Mouse (Mus musculus) G1E-ER4 (cell line): Measurements from ENCODE around the gene Rnf208. TPM values are rescaled to one million over a fixed set of nuclear protein-coding genes. Genes with fewer than 3 reads are reported as not detected.

ENCODE experiments used
- GATA1 ChIP-seq: IDR thresholded peaks from one replicate; pipeline ENCODE4 v1.8.0; 2012; ENCODE audit warnings: low read length, inconsistent platforms
- polyA plus RNA-seq: library from polyadenylated mRNA; stranded (reverse); fragments of >175 nt; gene quantifications from 2 replicates; pipeline ENCODE4 v1.2.3, GENCODE M21; 2012

The Rnf208 gene
- polyA plus RNA-seq, result 23.1 and 29.3 TPM in 2 replicates

- no peak for TF ChIP-seq GATA1
These were observed at the start of gene Rnf208, which contains the start of gene Cysrt1 for GRCm38 (mm10) chr2:25242101-25242506. Rnf208 (plus strand) TSS chr2:25242255. Cysrt1 (minus strand) TSS chr2:25242452.

DNA sequence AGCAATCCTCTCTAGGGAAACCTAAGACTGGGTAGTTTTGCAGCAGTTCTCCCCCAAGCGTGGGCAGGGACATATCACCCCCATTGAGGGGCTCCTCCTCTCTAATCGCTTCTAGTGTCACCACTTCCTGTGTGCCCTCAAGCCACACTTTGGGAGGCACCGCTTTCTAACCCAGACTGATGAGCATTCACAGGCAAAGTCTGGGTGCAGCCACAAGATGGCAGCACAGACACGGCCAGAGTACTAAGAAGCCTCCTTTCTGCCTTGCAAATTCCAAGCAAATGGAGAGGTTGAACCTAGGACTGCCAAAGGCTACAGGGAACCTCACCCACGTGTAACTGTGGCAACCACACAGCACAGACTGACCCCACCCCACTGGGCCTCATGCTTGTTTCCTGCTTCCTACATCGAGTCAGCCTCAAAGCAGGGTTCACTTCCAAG, 48.7 kb upstream of the Rnf208 start:
- TF ChIP-seq GATA1, result no peak

GRCm38 (mm10) chr2:25194006-25194405, 48.0 kb upstream of the Rnf208 start:
- no peak for TF ChIP-seq GATA1

- TF ChIP-seq GATA1, result no peak
These were observed 47.4 kb upstream of the Rnf208 start for GRCm38 (mm10) chr2:25194486-25195171.

GRCm38 (mm10) chr2:25195211-25196156, 46.6 kb upstream of the Rnf208 start:
- no peak for TF ChIP-seq GATA1

DNA sequence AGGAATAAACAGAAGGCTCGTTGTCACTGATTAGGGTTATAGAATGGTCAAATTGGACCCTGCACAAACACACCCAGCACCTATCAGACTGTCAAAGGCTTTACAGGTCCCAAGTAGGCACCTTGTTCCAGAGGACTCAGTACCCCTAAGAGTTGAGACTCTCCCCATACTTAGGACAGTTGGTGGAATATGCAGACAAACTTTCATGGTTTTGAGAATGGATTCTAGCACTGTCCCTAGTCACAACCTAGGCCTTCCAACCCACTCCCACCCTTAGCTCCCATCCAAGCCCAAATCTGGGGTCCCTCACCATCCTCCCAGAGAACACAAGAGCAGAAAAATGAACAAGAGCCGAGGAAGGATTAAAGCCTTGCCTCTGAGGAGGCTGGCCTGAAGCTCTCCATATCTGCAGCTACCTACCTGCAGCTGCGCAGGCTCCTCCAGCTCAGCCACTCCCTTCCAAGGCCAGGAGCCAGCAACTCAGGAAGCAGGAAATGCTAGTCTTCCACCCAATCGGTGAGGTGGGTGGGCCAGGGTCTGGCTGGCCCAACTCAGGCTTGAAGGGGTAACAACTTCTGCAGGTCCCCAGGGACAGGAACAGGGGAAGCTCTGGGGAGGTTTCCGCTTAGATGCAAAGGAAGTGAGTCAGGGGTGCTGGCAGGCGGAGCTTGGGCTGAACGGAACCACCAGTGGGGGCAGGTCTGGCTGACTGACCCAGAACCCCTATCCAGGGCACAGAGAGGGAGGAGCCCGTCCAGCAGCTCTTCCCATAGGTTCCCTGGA, 45.7 kb upstream of the Rnf208 start, which contains the start of gene Tor4a:
TSS of gene Tor4a (minus strand) at position 715 of the 783 bp plus-strand sequence.
- TF ChIP-seq GATA1, result no peak

- no peak for TF ChIP-seq GATA1
These were observed 44.9 kb upstream of the Rnf208 start for GRCm38 (mm10) chr2:25197191-25197590.

DNA sequence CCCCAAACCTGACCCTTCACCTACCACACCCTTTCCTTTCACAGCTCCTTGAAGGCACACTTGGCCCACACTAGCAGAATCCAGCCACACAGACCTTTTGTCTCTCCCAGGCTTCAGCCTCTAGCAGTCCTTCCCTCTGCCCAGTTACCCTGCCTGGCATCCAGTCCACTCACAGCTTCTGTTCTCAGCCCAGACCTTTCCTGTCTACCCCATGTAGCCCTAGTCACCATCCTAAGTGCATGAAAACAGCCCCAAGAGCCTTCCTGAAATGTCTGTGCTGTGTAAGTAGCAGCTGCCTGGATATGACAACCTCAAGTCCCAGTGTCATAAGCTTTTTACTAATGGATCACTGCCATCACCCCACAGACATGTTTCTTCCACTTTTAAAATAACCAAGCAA, 44.1 kb upstream of the Rnf208 start:
- TF ChIP-seq GATA1, result no peak

DNA sequence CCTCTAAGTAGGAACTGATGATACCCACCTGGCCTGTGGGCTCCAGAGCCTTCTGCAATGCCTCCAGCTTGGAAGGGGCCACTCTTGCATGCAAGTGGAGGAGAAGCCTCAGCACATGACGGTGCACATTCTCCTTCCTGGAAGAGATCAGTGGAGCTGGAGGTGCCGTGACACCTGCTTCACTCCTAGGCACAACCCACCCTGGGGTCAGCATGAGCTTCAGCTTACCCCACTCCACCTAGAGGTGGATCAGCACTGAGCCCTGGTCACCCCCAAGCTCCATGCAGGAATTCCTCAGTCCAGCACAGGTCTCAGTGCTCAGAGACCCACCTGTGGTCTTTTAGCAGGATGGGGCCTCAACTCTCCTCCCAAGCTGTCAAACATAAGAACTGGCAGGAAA, 41.4 kb upstream of the Rnf208 start:
- no peak for TF ChIP-seq GATA1

GRCm38 (mm10) chr2:25203631-25204214, 38.3 kb upstream of the Rnf208 start:
- TF ChIP-seq GATA1, result no peak

GRCm38 (mm10) chr2:25207593-25207992, 34.5 kb upstream of the Rnf208 start:
- TF ChIP-seq GATA1, result no peak

DNA sequence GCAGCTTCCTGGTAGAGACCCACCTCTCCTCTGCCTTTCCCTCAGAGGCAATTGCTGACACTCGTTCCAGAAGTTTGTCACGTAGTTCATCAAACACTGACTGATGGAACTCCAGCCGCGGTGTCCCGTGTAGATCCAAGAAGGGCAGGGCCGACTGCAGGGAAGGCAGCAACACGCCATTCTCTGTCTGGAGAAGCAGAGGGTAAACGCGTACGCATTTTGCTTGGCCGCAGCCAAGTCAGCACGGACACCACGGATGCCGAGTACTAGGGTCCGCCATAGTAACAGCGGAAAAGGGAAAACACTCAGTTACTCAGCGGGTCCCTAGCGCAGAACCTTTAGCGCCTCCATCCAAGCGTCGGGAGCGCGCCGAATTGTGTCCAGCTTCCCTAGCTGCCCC, 31.4 kb upstream of the Rnf208 start:
- no peak for TF ChIP-seq GATA1

GRCm38 (mm10) chr2:25211121-25211670, 30.9 kb upstream of the Rnf208 start, which contains the start of gene Nelfb:
Nelfb (minus strand) TSS chr2:25211489.
- no peak for TF ChIP-seq GATA1

- TF ChIP-seq GATA1, result no peak
These were observed 28.7 kb upstream of the Rnf208 start for GRCm38 (mm10) chr2:25213266-25213865.
